Mouse (Mus musculus) ES-E14 (cell line): ENCODE data around the gene Sept9. TPM values are rescaled to one million over a fixed set of nuclear protein-coding genes. Genes with fewer than 3 reads are reported as not detected.

Experiments used
- DNase-seq: peaks from one replicate; pipeline ENCODE4 v3.0.0-alpha.2; 2013; ENCODE audit warnings: low read depth, low spot score
- H3K27ac ChIP-seq: 2 replicates; pipeline ENCODE4 v1.5.1; 2012; ENCODE audit warnings: low read depth, mild to moderate bottlenecking, low read length, moderate library complexity, mixed read lengths; ENCODE audit not compliant: poor library complexity, insufficient read depth, severe bottlenecking
- H3K36me3 ChIP-seq: 2 replicates; pipeline ENCODE4 v1.6.1; 2012; ENCODE audit warnings: mild to moderate bottlenecking, low read length, moderate library complexity, mixed read lengths; ENCODE audit not compliant: control insufficient read depth, poor library complexity, insufficient read depth, severe bottlenecking
- H3K4me1 ChIP-seq, 2 experiments: fragments of 150-350 bp in 1 of 2; sonication (generic) in 1 of 2; 2 replicates each; pipeline ENCODE4 v1.6.1; 2012; ENCODE audit warnings: low read length in 2 of 2, mild to moderate bottlenecking in 1 of 2, mixed read lengths in 1 of 2; ENCODE audit not compliant: control insufficient read depth in 2 of 2, insufficient read depth in 2 of 2, poor library complexity in 1 of 2
- H3K4me3 ChIP-seq, 2 experiments: fragments of 150-350 bp in 1 of 2; sonication (generic) in 1 of 2; 2 replicates each; pipeline ENCODE4 v1.5.1; 2012; ENCODE audit warnings: low read length in 2 of 2, low read depth in 1 of 2, mild to moderate bottlenecking in 1 of 2, mixed read lengths in 1 of 2; ENCODE audit not compliant: insufficient read depth in 1 of 2, poor library complexity in 1 of 2, severe bottlenecking in 1 of 2
- H3K9ac ChIP-seq: 2 replicates; pipeline ENCODE4 v1.6.1; 2012; ENCODE audit warnings: low read depth, mild to moderate bottlenecking, low read length, mixed read lengths; ENCODE audit not compliant: poor library complexity, insufficient read depth, severe bottlenecking
- H3K9me3 ChIP-seq: fragments of 150-350 bp; sonication (generic); 2 replicates; pipeline ENCODE4 v1.6.1; 2012; ENCODE audit warnings: low read depth, mild to moderate bottlenecking, low read length; ENCODE audit not compliant: control insufficient read depth, insufficient read depth
- CHD2 ChIP-seq: IDR thresholded peaks from 2 replicates; pipeline ENCODE4 v1.6.1; 2014; ENCODE audit warnings: mild to moderate bottlenecking, low read depth, low read length, inconsistent platforms
- HCFC1 ChIP-seq: IDR thresholded peaks from 2 replicates; pipeline ENCODE4 v1.6.1; 2012; ENCODE audit warnings: low read length, inconsistent platforms, borderline replicate concordance; ENCODE audit not compliant: insufficient read depth
- MAFK ChIP-seq: IDR thresholded peaks from 2 replicates; pipeline ENCODE4 v1.6.1; 2014; ENCODE audit warnings: mild to moderate bottlenecking, low read depth, low read length, inconsistent platforms; ENCODE audit not compliant: insufficient read depth
- ZC3H11A ChIP-seq: IDR thresholded peaks from 2 replicates; pipeline ENCODE4 v1.6.1; 2012; ENCODE audit warnings: low read depth, mild to moderate bottlenecking, inconsistent platforms, low read length, borderline replicate concordance
- ZNF384 ChIP-seq: IDR thresholded peaks from 2 replicates; pipeline ENCODE4 v1.6.1; 2012; ENCODE audit warnings: low read depth, low read length, inconsistent platforms
- in situ Hi-C, 2 experiments: fragments of 600-800 bp; cut with MboI; formaldehyde crosslinking; loops; one replicate each; pipeline ENCODE4 v1.15.1; 2025; ENCODE audit warnings: low sequenced_read_pairs in 2 of 2, inconsistent platforms in 1 of 2; ENCODE audit not compliant: unreplicated experiment in 2 of 2
- total RNA-seq: library from RNA; depleted of rRNA; stranded (reverse); fragments of 300-350 nt; gene quantifications from 2 replicates; pipeline ENCODE4 v1.2.3, GENCODE M21; 2012

Sept9 gene
- total RNA-seq, 1 experiment, result 65.7 TPM

- H3K9ac ChIP-seq, result no peak overlapping the region
- H3K36me3 ChIP-seq, result no peaks in the 10 kb centered on the region; the same call in 1 of the 2 replicates
- no peak overlapping the region for H3K4me3 ChIP-seq
- no peak for DNase-seq
- no peaks in the 10 kb centered on the region for H3K9me3 ChIP-seq
- TF ChIP-seq CHD2 (no peak), ZC3H11A (no peak), ZNF384 (no peak), HCFC1 (no peak), MAFK (no peak)
- in situ Hi-C loops, result loop anchor here in 1 of 2 experiments (10.0 kb wide), 1 partner anchor 53 kb away; no protein-coding TSS in a partner anchor
- peaks cover 0 to 13% of the 10 kb centered on the region in 2 experiments; a peak in 2 of 4 replicates for H3K4me1 ChIP-seq
- H3K27ac ChIP-seq, result no peak overlapping the region
Observed at GRCm38 (mm10) chr11:117301716-117302115, 102.3 kb downstream of the Sept9 start.

- Histone ChIP-seq H3K9ac (no peak overlapping the region), H3K9me3 (no peaks in the 10 kb centered on the region), H3K36me3 (no peaks in the 10 kb centered on the region; the same call in 1 of the 2 replicates), H3K4me3 (no peak overlapping the region), H3K4me1 (peaks cover 0 to 20% of the 10 kb centered on the region in 2 experiments; a peak in 2 of 4 replicates), H3K27ac (no peak overlapping the region)
- in situ Hi-C loops, result loop anchor here in 1 of 2 experiments (10.0 kb wide), 1 partner anchor 52 kb away; no protein-coding TSS in a partner anchor
- TF ChIP-seq CHD2 (no peak), HCFC1 (no peak), ZNF384 (no peak), ZC3H11A (no peak), MAFK (no peak)
- no peak for DNase-seq
Observed at GRCm38 (mm10) chr11:117302371-117302770, 102.9 kb downstream of the Sept9 start.

GRCm38 (mm10) chr11:117305509-117306188 lies 106.2 kb downstream of the Sept9 start:
- Histone ChIP-seq H3K36me3 (no peaks in the 10 kb centered on the region; the same call in 1 of the 2 replicates), H3K4me1 (peaks cover 6 to 43% of the 10 kb centered on the region in 2 experiments), H3K4me3 (no peak overlapping the region), H3K27ac (0 out of 2 replicates have a peak overlapping the region, but pooled peaks have one; percentile 15), H3K9ac (no peak overlapping the region), H3K9me3 (no peaks in the 10 kb centered on the region)
- in situ Hi-C loops, result loop anchor here (5.0 to 10.0 kb wide), 2 partner anchors 49 to 52 kb away; no protein-coding TSS in a partner anchor
- no peak for DNase-seq
- TF ChIP-seq ZNF384 (no peak), HCFC1 (no peak), ZC3H11A (no peak), CHD2 (no peak), MAFK (no peak)

GRCm38 (mm10) chr11:117306311-117307088 lies 107.0 kb downstream of the Sept9 start:
- Histone ChIP-seq H3K27ac (peak overlapping the region; percentile 20; the same call in 1 of the 2 replicates), H3K9me3 (no peaks in the 10 kb centered on the region), H3K4me3 (no peak overlapping the region), H3K36me3 (no peaks in the 10 kb centered on the region; the same call in 1 of the 2 replicates), H3K9ac (peak overlapping the region; percentile 12; the same call in 1 of the 2 replicates), H3K4me1 (peaks cover 7 to 48% of the 10 kb centered on the region in 2 experiments)
- no peak for TF ChIP-seq HCFC1
- no peak for TF ChIP-seq ZNF384
- in situ Hi-C loops, result loop anchor here (5.0 to 10.0 kb wide), 2 partner anchors 48 to 51 kb away; no protein-coding TSS in a partner anchor
- DNase-seq, result no peak
